Mouse (Mus musculus): ENCODE measurements around the gene Auts2. TPM values are rescaled to one million over a fixed set of nuclear protein-coding genes. Genes with fewer than 3 reads are reported as not detected.

The Auts2 gene
- polyA plus RNA-seq, 1 experiment from 2014 or later: 7.5 TPM

DNA sequence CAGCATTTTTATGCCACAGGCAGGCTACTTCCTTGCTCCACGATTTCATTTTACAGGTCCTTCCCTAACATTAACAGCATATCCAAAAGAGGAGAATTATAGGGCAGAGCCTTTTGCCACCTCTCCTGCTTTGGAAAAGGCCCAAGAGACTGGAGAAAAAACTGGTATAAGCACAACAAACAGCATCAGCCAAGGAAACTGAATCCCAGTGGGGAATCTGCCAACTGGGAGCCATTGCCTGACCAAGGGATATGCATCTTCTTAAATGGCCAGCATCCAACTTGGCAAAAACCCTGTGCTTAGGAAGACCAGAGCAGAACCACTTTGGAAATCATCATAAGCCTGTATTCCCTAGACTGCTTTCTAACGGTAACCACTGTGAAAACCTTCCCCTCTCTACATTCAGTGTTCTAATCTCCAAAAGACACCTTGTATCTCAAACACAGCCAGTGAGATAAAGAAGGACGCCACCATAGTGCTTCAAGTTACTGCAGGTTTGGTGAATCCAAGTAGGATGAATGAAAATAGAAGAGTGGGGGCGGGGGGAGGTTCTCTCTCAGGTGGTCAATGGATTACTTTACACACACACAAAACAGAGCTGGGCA, 169.6 kb downstream of the Auts2 start:
- ATAC-seq (replicated peaks; ENCODE audit: low FRiP score, low read depth) (no peak), DNase-seq (ENCODE audit: low spot score) (no peak)
- H3K4me3 ChIP-seq (replicated peaks; ENCODE audit: low read depth, low read length): no peak overlapping the region
- no peaks in the 10 kb centered on the region for H3K27me3 ChIP-seq (ENCODE audit: insufficient read depth, low read length)
- H3K4me2 ChIP-seq (ENCODE audit: low read length): no peak overlapping the region
- H3K9me3 ChIP-seq (replicated peaks; ENCODE audit: low read length): no peaks in the 10 kb centered on the region
- no peak for TF ChIP-seq CTCF (IDR thresholded peaks at IDR 0.05; ENCODE audit: low read depth)
- WGBS: 80% methylated on average over 4 of the region's 4 CpGs
- no peaks in the 10 kb centered on the region for H3K36me3 ChIP-seq (ENCODE audit: insufficient read depth, low read length)
- H3K4me1 ChIP-seq (replicated peaks; ENCODE audit: insufficient read depth, low read length): peaks cover 12% of the 10 kb centered on the region
- no peak overlapping the region for H3K27ac ChIP-seq
- H3K9ac ChIP-seq (ENCODE audit: low read depth, low read length): no peak overlapping the region

DNA sequence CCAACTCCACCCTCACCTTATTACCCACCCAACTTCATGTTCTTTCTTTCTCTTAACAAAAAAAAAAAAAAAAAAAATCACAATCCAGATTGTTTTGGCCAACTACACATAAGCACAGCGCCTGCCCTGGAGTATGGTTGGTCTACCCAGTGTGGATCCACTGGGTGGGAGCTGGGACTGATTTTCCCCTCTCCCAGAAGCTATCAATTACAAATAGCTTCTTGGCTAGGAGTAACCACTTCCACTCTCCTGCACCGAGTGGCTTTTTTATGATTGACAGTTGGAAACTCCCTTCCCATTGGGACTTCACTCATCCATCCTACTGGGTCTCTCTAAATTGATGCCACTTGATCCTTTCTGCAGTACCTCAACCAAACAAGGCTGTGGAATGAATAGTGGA, 170.5 kb downstream of the Auts2 start:
- no peak for DNase-seq (ENCODE audit: low spot score)
- no peak for ATAC-seq (replicated peaks; ENCODE audit: low FRiP score, low read depth)
- 70% methylated on average over 2 of the region's 2 CpGs for WGBS

DNA sequence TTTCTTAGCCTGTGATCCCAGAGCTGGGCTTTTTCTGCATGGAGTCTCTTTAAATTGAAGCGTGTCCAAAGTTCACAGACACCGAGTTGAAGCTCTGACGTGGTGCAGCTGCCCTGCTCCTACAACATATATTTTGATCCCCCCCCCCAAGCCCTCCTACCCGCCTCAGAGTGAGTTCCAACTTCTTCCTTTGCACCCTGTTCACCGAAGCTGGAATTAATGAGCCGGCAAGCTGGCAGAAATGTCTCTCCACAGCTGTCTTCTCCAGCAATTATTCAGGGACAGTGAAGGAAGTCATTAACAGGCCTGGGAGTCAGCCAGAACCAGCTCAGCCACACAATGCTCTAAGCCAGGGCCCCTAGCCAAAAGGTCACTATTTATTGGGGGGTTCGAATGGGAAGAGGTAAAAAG, 174.5 kb downstream of the Auts2 start:
- no peak for TF ChIP-seq CTCF (IDR thresholded peaks at IDR 0.05; ENCODE audit: low read depth)
- peak; percentile 52; the same call in 1 of the 2 replicates for ATAC-seq (replicated peaks; ENCODE audit: low FRiP score, low read depth)

More for the DNA sequence above, 170.5 kb downstream of the Auts2 start:
- Histone ChIP-seq H3K4me2 (ENCODE audit: low read length) (no peak overlapping the region), H3K36me3 (ENCODE audit: insufficient read depth, low read length) (no peaks in the 10 kb centered on the region), H3K9ac (ENCODE audit: low read depth, low read length) (no peak overlapping the region), H3K4me3 (replicated peaks; ENCODE audit: low read depth, low read length) (no peak overlapping the region), H3K9me3 (replicated peaks; ENCODE audit: low read length) (no peaks in the 10 kb centered on the region), H3K4me1 (replicated peaks; ENCODE audit: insufficient read depth, low read length) (peaks cover 19% of the 10 kb centered on the region), H3K27ac (no peak overlapping the region), H3K27me3 (ENCODE audit: insufficient read depth, low read length) (no peaks in the 10 kb centered on the region)
- TF ChIP-seq CTCF (IDR thresholded peaks at IDR 0.05; ENCODE audit: low read depth): no peak

DNA sequence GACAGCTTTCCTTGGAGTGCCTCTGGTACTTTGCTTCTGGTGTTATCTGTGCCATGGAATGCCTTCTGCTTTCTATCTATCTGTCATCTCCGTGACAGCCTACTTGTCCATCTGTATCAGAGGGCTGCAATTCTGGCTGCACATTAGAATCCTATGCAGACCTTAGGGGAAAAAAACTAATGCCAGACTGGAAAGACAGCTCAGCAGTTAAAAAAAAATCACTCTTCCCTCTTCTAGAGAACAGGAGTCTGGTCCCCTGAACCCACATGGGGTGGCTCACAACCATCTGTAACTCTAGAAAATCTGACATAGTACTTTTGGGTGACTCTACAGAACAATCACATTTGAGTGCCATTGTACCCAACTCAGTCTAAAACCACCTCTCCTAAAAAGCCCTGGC, 181.9 kb downstream of the Auts2 start:
- Histone ChIP-seq H3K36me3 (ENCODE audit: insufficient read depth, low read length) (no peaks in the 10 kb centered on the region), H3K4me1 (replicated peaks; ENCODE audit: insufficient read depth, low read length) (no peaks in the 10 kb centered on the region), H3K9ac (ENCODE audit: low read depth, low read length) (no peak overlapping the region), H3K27ac (no peak overlapping the region), H3K4me2 (ENCODE audit: low read length) (no peak overlapping the region), H3K27me3 (ENCODE audit: insufficient read depth, low read length) (no peaks in the 10 kb centered on the region), H3K9me3 (replicated peaks; ENCODE audit: low read length) (no peaks in the 10 kb centered on the region), H3K4me3 (replicated peaks; ENCODE audit: low read depth, low read length) (no peak overlapping the region)
- TF ChIP-seq CTCF (IDR thresholded peaks at IDR 0.05; ENCODE audit: low read depth): no peak
- 90% methylated on average over 1 of the region's 1 CpGs for WGBS
- ATAC-seq (replicated peaks; ENCODE audit: low FRiP score, low read depth): no peak
- no peak for DNase-seq (ENCODE audit: low spot score)

More for the DNA sequence above, 174.5 kb downstream of the Auts2 start:
- no peaks in the 10 kb centered on the region for H3K9me3 ChIP-seq (replicated peaks; ENCODE audit: low read length)
- no peak overlapping the region for H3K4me3 ChIP-seq (replicated peaks; ENCODE audit: low read depth, low read length)
- peaks cover 19% of the 10 kb centered on the region for H3K4me1 ChIP-seq (replicated peaks; ENCODE audit: insufficient read depth, low read length)
- 3% methylated on average over 7 of the region's 7 CpGs for WGBS
- no peak overlapping the region for H3K27ac ChIP-seq
- peak; percentile 87 for DNase-seq (ENCODE audit: low spot score)
- H3K36me3 ChIP-seq (ENCODE audit: insufficient read depth, low read length): no peaks in the 10 kb centered on the region
- 0 out of 2 replicates have a peak overlapping the region, but pooled peaks have one; percentile 21 for H3K4me2 ChIP-seq (ENCODE audit: low read length)
- no peaks in the 10 kb centered on the region for H3K27me3 ChIP-seq (ENCODE audit: insufficient read depth, low read length)
- H3K9ac ChIP-seq (ENCODE audit: low read depth, low read length): no peak overlapping the region

DNA sequence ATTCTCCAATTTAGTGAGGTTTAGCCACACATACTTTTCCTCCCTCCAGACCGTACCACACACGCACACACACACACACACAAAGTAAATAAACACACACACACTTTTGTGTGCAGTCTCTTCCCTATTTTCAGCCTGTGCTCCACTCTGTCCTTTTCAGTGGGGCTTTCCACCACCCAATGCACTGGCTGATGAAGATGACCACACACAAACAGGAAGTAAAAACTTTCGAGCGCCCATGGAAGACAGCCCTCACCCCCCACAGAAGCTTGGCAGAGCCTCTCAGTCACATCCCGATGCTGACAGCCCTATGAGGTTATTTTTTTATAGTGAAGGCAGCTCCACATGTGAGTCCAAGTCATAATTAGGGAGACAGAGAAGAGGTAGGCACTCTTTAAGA, 185.4 kb downstream of the Auts2 start:
- WGBS: 54% methylated on average over 5 of the region's 5 CpGs

DNA sequence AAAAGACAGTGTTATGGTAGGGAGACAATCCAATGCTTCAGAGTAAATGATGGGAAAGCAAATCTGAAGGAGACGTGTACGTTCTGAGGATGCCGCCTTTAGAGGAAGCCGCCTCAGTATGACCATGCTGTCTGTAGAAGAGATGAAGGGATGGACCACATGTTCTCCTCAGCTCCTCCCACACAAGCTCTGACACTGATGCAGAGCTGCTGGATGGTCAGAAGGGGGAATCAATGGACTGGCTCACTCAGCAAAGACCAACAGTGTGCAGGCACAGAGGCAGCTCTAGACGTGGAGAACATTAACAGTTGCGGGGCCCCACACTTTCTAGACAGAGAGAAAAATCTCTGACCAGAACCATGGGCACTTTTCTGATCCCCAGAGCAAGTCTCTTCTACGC, 187.2 kb downstream of the Auts2 start:
- H3K4me1 ChIP-seq (replicated peaks; ENCODE audit: insufficient read depth, low read length): 0 out of 2 replicates have a peak, but pooled peaks cover 8% of the 10 kb centered on the region
- H3K27ac ChIP-seq: no peak overlapping the region
- no peak overlapping the region for H3K4me3 ChIP-seq (replicated peaks; ENCODE audit: low read depth, low read length)
- no peaks in the 10 kb centered on the region for H3K27me3 ChIP-seq (ENCODE audit: insufficient read depth, low read length)
- ATAC-seq (replicated peaks; ENCODE audit: low FRiP score, low read depth) (no peak), DNase-seq (ENCODE audit: low spot score) (peak; percentile 55)
- H3K9me3 ChIP-seq (replicated peaks; ENCODE audit: low read length): no peaks in the 10 kb centered on the region
- no peak overlapping the region for H3K4me2 ChIP-seq (ENCODE audit: low read length)
- peak; percentile 44; the same call in 1 of the 2 replicates for TF ChIP-seq CTCF (IDR thresholded peaks at IDR 0.05; ENCODE audit: low read depth)
- H3K9ac ChIP-seq (ENCODE audit: low read depth, low read length): no peak overlapping the region
- no peaks in the 10 kb centered on the region for H3K36me3 ChIP-seq (ENCODE audit: insufficient read depth, low read length)
- 68% methylated on average over 7 of the region's 7 CpGs for WGBS

More for the DNA sequence above, 185.4 kb downstream of the Auts2 start:
- H3K4me1 ChIP-seq (replicated peaks; ENCODE audit: insufficient read depth, low read length): 0 out of 2 replicates have a peak, but pooled peaks cover 2% of the 10 kb centered on the region
- H3K9me3 ChIP-seq (replicated peaks; ENCODE audit: low read length): no peaks in the 10 kb centered on the region
- ATAC-seq (replicated peaks; ENCODE audit: low FRiP score, low read depth) (no peak), DNase-seq (ENCODE audit: low spot score) (no peak)
- H3K9ac ChIP-seq (ENCODE audit: low read depth, low read length): no peak overlapping the region
- no peaks in the 10 kb centered on the region for H3K36me3 ChIP-seq (ENCODE audit: insufficient read depth, low read length)
- no peak overlapping the region for H3K27ac ChIP-seq
- no peak overlapping the region for H3K4me3 ChIP-seq (replicated peaks; ENCODE audit: low read depth, low read length)
- H3K27me3 ChIP-seq (ENCODE audit: insufficient read depth, low read length): no peaks in the 10 kb centered on the region
- no peak overlapping the region for H3K4me2 ChIP-seq (ENCODE audit: low read length)
- TF ChIP-seq CTCF (IDR thresholded peaks at IDR 0.05; ENCODE audit: low read depth): no peak

All from kidney, postnatal 0 days (tissue).